Mouse (Mus musculus) layer of hippocampus, adult 8-10 months (tissue): ENCODE measurements around the gene Map6. TPM values are rescaled to one million over a fixed set of nuclear protein-coding genes. Genes with fewer than 3 reads are reported as not detected.

Experiments
- DNase-seq, 2 experiments: peaks; one replicate each; pipeline ENCODE4 v3.0.0; 2022; ENCODE audit warnings: low spot score in 2 of 2
- total RNA-seq, 4 experiments: library from RNA; stranded (reverse); gene quantifications; 2 replicates each; pipeline ENCODE4 v1.2.4; 2022

Map6 gene
- total RNA-seq, 4 experiments from 2014 or later = 101 to 108 (median 106) TPM

DNA sequence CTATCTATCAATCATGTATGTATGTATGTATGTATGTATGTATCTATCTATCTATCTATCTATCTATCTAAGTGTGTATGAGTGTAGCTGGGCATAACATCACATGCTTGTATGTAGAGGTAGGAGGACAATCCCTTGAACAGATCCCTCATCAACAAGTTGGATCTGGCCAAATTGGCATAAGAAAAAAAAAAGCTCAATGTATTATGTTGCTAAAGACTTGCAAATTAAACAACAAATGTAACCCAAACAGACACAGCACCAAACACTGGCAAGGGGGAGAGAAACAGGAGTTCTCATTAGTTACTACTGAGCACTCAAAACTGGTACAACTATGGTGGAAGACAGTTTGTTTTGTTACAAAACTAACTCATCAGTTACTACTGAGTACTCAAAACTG lies 2.6 kb upstream of the Map6 start:
- no peak for DNase-seq

GRCm38 (mm10) chr7:99267897-99268505 lies 754 bp downstream of the Map6 start:
- peak; percentile 78 to 81 for DNase-seq

DNA sequence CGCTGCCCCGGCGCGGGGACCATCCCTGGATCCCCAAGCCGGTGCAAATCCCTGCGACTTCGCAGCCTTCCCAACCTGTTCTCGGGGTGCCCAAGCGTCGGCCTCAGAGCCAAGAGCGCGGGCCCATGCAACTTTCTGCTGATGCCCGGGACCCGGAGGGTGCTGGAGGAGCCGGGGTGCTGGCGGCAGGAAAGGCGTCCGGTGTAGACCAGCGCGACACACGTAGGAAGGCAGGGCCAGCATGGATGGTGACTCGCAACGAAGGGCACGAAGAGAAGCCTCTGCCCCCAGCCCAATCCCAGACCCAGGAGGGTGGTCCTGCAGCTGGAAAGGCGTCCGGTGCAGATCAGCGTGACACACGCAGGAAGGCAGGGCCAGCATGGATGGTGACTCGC lies 1.3 kb downstream of the Map6 start:
- no peak for DNase-seq

GRCm38 (mm10) chr7:99268951-99269945 lies 2.0 kb downstream of the Map6 start:
- no peak for DNase-seq

DNA sequence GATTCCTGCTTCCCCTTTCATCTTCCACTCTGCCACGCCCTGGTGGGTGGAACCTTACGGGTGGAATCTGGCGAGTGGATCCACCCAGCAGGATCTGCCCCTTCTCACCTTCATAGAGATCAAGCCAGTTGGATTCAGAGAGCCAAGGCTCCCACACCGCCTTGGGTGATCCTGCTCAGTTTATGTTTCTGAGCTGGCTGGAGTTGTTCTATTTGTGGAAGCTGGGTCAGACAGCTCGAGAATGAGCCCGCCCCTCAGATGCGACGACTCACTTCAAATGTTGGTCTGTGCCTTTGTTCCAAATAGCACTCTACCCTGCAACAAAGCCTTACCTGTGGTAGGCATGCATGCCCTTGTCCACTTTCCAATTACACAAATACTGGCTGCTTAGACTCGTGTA lies 4.4 kb downstream of the Map6 start:
- DNase-seq = no peak

DNA sequence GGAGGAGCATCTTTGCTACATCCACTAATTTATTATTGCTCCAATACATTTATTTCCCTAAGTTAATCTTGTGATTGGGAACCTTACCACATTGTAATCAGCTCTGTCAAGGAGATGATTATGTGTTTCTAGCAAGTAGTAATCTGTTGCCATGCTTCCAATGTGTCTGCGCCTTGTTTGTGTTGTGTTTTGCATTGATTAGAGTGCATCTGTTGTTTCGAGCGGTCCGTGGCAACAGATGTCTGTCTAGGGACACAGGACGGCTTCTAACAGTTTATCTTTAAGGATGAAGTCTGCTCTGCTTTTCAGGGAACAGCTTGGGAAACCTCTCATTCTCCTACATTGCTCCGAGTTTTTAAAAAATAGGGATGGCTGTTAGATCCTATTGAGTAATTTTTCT lies 7.9 kb downstream of the Map6 start:
- no peak for DNase-seq

GRCm38 (mm10) chr7:99276679-99277078 lies 9.4 kb downstream of the Map6 start:
- DNase-seq = no peak

DNA sequence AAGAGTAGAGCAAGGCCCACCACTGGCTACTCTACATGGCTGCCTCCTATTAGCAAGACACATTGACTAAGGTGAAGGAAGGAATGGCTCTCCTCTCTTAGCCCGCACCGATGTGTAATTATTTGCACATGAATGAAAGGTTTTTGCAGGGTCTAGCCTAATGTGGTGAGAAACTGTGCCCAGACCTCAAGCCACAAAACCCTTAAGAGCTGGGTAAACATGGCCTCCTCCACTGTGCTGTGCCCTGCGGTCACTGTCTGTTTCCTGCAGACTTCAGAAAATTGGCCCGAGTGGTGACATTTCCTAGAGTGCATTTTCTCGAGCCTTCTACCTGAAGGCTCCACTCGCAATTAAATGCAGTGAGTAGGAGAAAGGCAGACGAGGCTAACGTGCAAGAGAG lies 11.1 kb downstream of the Map6 start:
- DNase-seq = no peak

DNA sequence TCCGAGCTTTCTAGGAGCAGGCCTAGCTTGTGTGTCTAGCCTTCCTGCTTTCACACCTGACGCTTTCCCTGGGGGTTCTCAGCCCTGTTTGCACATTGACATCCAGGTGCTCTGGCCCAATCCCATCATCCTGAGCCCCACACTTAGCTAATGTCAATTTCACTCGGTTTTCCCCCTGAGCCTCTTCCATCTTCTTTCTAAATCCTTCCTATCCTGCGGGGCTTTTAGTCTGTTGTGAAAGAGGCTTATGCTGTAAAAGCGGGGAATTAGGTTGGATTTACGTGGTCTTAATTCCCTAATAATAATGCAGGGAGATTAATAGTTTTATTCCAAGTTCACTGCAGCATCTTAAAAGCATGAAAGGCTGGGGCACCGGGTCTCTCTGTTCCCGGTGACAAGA lies 12.3 kb downstream of the Map6 start:
- no peak for DNase-seq

DNA sequence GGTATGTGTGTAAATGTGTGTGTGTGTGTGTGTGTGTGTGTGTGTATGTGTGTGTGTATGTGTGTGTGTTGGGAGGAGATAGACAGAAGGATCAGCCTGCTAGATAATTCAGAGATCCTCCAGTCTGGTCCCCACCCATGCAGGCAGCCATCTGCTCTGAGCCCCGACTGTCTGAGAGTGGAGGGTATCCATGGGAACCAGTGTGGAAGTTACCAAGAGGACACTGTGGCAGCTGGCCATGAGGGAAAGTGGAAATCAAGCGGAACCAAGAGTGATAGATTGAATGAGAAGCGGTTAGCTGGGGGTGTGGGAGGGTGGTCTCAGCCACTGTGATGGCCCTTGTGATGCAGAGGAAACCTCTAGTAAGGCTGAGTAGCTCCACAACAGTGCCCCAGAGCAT lies 20.0 kb downstream of the Map6 start:
- peak; percentile 74 to 80 for DNase-seq

DNA sequence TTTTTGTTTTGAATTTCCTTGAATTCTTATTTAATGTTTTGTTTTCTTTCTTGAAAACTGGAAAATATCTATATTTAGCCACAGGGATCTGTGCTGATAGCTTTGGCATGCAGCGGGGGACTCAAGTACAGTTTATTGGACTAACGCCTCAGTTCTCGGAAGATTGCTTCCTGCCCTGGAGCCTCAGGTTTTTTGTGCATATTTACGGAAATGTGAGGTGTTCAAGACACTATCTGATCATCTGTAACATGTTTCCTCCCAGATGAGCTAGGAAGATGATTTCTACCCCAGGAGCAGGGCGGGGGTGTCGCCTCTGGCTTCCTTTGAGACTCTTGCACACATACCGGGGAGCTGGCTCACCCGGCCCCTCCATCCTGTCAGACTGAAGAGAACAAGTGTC lies 22.8 kb downstream of the Map6 start:
- no peak for DNase-seq

- no peak for DNase-seq
Observed at GRCm38 (mm10) chr7:99290925-99291324, 23.7 kb downstream of the Map6 start.

DNA sequence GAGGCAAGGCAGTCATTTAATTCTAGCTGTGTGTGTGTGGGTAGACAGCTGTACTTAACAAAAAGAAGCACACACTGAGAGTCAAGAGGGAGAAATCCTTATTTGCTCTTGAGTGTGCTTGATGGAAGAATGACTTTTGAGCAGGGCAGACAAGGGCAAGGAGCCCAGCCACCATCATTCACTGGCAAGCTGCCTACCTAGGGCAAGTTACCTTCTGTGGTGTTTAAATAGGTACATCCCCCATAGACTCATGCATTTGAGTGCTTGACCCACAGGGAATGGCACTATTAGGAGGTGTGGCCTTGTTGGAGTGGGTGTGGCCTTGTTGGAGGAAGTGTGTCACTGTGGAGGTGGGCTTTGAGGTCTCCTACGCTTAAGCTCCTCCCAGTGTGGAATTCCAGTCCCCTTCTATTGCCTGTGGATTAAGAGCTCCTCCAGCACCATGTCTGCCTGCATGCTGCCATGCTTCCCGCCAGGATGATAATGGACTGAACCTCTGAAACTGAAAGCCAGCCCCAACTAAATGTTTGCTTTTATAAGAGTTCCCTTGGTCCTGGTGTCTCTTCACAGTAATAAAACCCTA lies 27.0 kb downstream of the Map6 start:
- no peak for DNase-seq

DNA sequence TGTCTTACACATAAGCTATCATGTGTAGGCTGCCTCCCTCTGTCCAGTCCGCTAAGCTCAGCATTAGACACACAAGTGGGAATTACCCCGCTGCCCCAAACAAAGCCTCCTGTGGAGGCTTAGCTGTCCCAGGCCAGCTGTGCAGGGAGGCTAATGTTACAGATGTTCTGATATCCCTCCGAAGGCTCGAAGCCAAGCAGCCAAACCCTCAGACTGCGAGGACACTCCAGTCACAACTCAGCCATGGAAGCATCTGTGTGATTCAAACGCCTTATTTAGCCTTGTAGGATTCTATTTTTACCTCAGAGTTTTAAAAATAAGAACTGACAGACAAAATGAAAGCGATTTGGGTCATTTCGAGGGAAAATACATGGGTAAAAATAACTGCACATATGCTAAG lies 27.9 kb downstream of the Map6 start:
- no peak for DNase-seq

DNA sequence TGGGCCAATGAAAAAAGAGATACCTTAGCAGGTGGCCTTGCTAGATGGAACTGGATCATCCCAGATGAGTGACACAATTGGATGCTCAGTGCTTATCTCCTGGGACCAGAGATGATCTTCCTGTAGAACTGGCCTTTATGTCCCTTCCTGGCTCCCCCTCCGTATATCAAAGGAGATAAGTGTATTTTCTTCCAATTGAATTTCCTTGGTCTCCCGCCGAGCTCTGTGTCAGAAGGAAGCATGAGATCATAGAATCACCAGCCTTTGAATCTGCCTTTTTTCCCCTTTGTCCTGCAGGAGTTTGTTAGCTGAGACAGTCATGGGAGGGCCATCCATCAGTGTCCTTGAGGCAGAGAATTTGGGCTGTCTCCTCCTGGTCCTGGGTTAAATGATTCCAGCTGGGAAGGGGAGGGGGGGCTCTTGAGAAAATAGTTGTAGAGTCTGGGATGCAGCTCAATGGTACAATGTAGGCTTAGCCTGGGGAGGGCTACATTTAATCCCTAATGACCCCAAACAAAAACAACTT lies 33.5 kb downstream of the Map6 start:
- no peak for DNase-seq

GRCm38 (mm10) chr7:99304029-99304428 lies 36.8 kb downstream of the Map6 start:
- no peak for DNase-seq

- DNase-seq = peak; percentile 43 to 66
Observed at GRCm38 (mm10) chr7:99304949-99305372, 37.7 kb downstream of the Map6 start.

DNA sequence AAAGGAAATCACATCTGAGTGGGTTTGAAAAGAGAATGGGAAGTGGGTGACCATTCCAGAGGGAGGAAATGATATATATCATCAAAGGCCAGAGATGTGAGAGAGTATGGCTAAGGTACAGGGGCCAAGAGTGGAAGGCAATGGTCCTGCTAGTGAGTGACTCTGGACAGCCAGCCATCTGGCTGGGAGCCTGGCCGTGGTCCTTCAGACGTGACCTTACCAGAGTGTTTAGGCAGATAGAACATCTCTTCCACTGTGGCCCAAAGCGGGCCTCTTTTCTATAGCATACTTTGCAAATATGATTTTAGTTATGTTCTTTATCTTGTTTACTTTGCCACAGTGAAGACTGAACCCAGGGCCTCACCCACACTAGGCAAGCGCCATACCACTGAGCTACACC lies 38.4 kb downstream of the Map6 start:
- DNase-seq = no peak

DNA sequence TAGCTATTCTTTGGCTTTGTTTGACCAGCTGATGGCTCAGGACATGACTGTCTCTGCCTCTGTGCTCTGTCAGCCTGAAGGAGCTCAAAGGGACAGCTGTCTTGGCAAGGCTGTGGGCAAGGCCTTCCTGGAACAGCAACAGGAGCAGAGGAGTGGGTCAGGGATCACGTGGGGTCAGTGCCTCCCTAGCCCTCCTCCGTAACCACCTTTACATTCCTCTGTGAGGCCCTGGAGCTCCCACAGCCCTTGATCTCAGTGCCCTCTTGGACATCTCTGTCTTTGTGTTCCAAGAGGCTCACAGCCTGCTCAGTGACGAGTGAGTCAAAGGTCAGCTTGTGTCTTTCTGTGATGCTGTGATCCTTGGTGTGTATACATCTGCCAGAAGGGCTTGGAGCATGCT lies 39.4 kb downstream of the Map6 start:
- DNase-seq = no peak

GRCm38 (mm10) chr7:99311433-99311832 lies 44.2 kb downstream of the Map6 start:
- DNase-seq = no peak

DNA sequence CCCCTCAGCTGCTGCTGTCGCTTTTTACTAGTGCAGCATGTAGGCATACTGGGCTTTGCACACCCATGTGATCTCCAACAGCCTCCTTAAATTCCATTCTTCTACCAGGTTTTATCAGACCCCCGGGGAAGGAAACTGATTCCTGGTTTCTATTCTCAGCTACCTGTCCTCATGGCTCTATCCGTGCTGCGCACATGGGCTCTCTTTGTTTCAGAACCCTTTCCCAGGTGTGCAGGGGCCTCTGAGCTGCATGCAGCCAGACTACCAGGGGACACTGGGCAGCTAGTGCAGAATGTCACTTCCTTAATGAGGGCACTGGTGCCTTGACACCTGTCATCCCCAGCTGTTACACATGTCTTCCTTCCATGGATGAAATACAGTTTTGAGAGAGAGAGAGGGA lies 44.8 kb downstream of the Map6 start:
- DNase-seq = no peak

DNA sequence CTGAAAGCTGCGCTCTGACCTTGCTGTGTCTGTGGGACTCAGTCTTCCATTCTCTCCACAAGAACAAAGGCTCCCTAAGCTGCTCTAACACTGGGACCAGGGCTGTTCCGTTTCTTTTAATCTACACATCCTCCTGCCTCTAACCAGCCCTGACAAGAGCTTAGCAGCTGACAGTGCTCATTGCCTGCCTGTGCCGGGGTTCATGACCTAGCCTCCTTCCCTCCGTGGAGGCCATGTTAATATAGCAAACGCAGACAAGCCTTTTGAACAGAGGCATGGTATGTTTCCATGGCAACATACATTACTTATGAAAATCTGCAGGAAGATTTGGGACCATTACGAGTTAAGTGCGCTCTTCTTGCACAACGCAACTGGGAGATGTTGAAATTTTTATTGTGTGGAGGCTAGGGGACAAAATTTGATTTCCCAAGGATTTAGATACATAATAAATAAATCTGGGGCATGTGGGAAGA lies 45.5 kb downstream of the Map6 start:
- no peak for DNase-seq
